Mouse (Mus musculus): Measurements from ENCODE around the gene Slc15a1.

Gene Slc15a1

DNA sequence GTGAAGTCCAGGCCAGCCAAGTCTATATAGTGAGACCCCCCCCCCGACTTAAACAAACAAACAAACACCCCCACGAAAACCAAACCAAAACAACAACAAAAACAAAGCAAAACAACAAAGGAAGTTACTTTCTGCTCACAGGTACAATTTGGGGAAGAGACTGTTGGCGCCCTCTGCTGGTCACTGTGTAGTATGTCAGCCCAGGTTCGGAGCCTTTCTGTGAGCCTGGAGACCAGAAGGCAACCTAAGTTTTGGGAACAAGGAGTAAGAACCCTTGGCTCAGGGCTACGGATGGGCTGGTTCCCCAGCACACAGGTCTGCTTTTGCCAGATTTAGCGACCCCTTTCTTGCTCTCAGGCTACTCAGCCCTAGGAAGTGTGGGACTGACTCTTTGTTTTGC, 49.5 kb downstream of the Slc15a1 start:
- in situ Hi-C loops (cut with MboI; ENCODE audit: unreplicated experiment in 2 of 2), result loop anchor here (5.0 to 10.0 kb wide), 2 partner anchors 122 to 481 kb away; no protein-coding TSS in a partner anchor

DNA sequence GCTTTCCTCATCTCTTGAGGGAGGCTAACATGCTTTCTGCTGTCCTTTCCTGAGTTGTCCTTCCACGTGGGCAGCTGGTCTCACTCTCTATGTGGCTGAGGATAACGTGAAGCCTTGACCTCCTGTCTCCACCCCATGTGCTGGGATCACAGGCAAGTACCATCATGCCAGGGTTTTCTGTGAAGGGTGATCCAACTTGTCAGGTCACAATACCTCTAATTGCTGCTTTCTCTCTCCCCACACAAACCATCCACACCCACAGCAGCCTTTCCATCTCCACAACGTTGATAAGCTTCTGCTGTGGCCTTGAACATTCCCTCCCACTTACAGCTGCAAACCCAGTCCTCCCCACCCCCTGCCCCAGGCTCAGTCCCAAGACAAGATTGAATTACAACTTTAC, 51.9 kb downstream of the Slc15a1 start:
- in situ Hi-C loops (cut with MboI; ENCODE audit: unreplicated experiment in 2 of 2), result loop anchor here (5.0 to 10.0 kb wide), 2 partner anchors 478 to 621 kb away; no protein-coding TSS in a partner anchor

DNA sequence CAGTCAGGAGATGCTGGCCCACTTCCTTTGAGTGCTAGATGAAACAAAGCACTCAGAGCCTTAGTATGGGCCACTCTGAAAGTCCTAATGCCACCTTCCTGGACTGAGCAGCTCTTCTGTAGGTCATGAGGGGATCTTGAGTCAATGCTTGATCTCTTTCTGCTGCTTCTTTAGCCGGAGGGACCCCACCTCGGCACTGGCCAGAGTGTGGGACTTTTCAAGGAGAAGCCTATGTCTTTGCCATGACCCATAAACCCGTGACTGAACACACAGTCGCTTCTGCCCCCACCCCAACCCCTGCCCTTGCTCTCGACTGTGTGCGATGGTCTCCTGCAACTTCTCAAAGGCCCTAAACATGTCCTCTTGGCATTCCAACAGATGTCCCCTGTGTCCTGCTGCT, 52.8 kb downstream of the Slc15a1 start:
- in situ Hi-C loops (cut with MboI; ENCODE audit: unreplicated experiment in 2 of 2), result loop anchor here (5.0 to 10.0 kb wide), 2 partner anchors 477 to 620 kb away; no protein-coding TSS in a partner anchor

DNA sequence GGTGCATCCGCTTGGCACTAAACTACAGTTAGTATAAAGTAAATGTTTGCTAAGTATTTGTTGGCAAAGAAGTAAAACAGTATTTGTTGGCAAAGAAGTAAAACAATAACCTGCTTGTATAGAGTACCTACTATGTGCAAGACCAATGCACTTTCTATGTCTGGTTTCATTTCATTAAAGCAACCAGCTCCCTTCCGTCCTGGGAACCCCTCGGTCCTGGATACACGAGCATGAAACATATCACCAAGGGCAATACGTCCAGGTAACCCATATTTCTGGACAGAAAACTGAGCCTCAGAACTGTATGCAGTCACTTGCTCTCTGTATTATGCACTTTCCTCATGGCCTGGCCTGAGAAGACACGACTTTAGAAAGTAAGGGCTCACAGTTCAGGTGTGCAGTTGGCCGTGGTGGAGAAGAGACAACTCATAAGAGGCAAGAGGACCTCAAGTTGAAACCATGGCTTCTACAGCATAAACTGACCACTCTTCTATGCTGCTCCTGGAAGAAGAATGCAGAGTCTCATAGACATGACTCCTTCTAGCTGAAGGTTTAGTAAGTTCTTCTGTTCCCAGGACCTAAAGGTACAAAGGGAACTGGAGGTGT, 53.5 kb downstream of the Slc15a1 start:
- in situ Hi-C loops (cut with MboI; ENCODE audit: unreplicated experiment in 2 of 2), result loop anchor here (5.0 to 10.0 kb wide), 2 partner anchors 477 to 619 kb away; no protein-coding TSS in a partner anchor

- in situ Hi-C loops (cut with MboI; ENCODE audit: unreplicated experiment in 2 of 2), result loop anchor here (5.0 to 10.0 kb wide), 2 partner anchors 476 to 618 kb away; no protein-coding TSS in a partner anchor
Measured at GRCm38 (mm10) chr14:121450504-121451423, 54.3 kb downstream of the Slc15a1 start.

DNA sequence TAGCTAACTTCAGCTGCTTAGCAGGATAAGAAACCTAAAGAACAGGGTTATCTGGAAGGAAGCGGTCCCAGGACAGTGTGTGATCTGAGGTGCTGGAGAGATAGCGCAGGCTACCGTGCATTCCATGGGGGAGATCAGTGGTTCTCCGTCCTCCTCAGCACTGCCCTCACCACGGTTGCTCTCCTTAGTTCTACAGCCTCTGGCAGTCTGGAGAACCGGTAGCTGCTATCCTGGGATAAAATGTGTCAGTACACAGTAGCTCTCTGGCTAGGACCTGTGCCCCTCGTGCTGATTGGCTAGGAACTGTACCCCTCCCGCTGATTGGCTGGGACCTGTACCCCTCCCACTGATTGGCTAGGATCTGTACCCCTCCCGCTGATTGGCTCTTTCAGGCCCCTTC, 58.1 kb downstream of the Slc15a1 start:
- in situ Hi-C loops (cut with MboI; ENCODE audit: unreplicated experiment in 2 of 2), result loop anchor here in 1 of 2 experiments (10.0 kb wide), 1 partner anchor 1372 kb away; no protein-coding TSS in a partner anchor

- in situ Hi-C loops (cut with MboI; ENCODE audit: unreplicated experiment in 2 of 2), result loop anchor here in 1 of 2 experiments (10.0 kb wide), 1 partner anchor 1370 kb away; no protein-coding TSS in a partner anchor
Measured at GRCm38 (mm10) chr14:121445194-121445593, 59.9 kb downstream of the Slc15a1 start.

DNA sequence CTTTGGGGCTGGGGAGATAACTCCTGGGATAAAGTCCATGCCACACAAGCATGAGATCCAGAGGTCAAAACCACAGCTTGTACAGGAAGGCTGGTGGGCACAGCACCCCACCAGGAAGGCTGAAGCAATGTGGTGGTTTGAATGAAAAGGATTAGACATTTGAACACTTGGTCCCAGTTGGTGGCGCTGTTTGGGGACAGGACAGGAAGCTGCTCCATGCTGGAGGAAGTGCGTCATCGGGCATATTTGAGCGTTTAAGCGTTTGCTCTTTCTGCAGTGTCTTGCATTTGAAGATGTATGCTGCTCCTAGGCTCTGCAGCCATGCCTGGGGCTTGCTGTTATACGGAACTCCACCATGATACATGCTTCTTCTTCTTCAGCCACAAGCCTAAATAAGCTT, 64.2 kb downstream of the Slc15a1 start:
- in situ Hi-C loops (cut with MboI; ENCODE audit: unreplicated experiment in 2 of 2), result loop anchor here in 1 of 2 experiments (10.0 kb wide), 1 partner anchor 1366 kb away; no protein-coding TSS in a partner anchor

GRCm38 (mm10) chr14:121437026-121437425, 68.0 kb downstream of the Slc15a1 start:
- in situ Hi-C loops (cut with MboI; ENCODE audit: unreplicated experiment in 2 of 2), result no loop called here

DNA sequence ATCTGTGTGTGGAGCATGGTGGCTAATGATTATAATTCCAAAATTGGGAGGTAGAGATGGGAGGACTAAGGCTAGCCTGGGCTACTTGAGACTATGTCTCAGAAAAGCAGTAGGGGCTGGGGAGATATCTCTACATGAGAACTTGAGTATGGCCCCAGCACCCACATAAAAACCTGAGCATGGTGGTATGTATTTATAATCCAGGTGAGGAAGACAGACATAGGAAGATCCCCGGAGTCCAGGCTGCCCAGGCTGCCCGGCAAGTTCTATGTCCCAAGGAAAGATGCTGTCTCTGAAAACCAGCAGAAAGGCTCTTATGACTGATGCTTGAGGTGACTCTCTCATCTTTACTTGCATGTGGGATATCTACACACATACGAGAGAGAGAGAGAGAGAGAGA, 68.6 kb downstream of the Slc15a1 start:
- in situ Hi-C loops (cut with MboI; ENCODE audit: unreplicated experiment in 2 of 2), result no loop called here

DNA sequence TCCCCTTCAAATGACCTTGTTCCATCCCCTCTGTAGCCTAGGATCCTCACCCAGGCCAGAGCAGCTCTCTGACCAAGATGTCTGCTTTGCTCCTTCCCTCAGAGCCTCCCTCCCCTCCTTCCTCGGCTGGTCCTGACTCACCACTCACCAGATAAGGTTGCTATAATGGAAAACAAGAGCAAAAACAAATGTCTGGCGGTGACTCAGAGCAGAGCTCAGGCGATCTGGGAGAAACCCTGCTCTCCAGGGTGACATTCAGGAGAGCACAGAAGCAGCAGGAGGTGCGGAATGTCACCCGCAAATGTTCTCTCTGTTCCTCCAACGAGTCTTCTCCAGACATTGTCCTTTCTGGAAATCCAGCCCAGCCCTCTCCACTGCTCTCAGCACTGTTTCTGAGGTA, 69.3 kb downstream of the Slc15a1 start:
- in situ Hi-C loops (cut with MboI; ENCODE audit: unreplicated experiment in 2 of 2), result no loop called here

GRCm38 (mm10) chr14:121431261-121431660, 73.8 kb downstream of the Slc15a1 start:
- in situ Hi-C loops (cut with MboI; ENCODE audit: unreplicated experiment in 2 of 2), result loop anchor here in 1 of 2 experiments (5.0 kb wide), 1 partner anchor 159 kb away; no protein-coding TSS in a partner anchor

DNA sequence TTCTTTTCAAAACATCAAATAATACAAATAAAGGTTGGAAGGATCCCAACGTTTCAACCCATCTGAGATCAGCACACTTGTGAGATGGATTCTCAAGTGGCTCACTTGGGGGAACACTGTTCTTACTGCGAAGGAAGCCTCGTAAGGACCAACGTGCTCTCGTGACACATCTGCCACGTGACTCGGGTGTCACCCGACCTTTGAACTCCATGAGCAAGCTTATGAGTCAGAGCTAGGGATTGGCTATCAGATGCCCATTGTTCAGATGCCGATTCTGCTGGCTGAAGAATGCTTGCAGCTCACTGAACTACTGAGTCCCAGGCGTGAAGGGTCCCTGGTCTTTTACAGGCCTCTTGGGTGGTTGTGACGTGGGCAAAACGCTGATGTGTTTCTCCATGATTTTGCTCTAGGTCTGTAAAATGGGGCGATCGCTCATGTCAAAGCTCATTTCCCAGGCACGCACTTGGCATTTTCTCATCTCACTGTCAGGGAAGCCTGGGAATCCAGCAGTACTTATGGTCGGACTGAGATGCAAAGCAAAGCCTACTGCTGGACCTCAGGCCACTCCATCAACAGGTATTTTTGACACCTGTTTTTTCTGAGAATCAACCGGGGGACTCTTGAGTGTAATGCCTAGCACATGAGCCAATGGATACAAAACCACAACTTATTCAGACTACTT, 75.1 kb downstream of the Slc15a1 start:
- in situ Hi-C loops (cut with MboI; ENCODE audit: unreplicated experiment in 2 of 2), result loop anchor here (5.0 kb wide), 2 partner anchors 153 to 158 kb away; no protein-coding TSS in a partner anchor

DNA sequence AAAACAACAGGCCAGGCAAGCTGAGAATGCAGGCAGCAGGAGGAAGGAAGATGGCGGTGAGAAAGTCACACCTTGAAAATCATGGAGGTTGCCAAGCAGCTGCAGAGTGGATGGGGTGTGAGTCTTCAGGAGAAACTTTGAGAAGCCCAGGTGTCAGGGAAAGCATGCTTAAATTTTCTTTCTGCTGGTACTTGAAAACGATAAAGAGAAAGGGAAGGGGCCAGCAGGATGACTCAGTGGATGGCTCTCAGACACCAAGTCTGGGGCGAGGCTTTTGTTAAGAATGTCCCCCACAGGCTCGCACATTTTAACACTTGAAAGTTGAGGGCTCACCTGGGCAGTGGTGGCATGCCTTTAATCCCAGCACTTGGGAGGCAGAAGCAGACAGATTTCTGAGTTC, 76.9 kb downstream of the Slc15a1 start:
- in situ Hi-C loops (cut with MboI; ENCODE audit: unreplicated experiment in 2 of 2), result loop anchor here in 1 of 2 experiments (5.0 kb wide), 1 partner anchor 151 kb away; no protein-coding TSS in a partner anchor

DNA sequence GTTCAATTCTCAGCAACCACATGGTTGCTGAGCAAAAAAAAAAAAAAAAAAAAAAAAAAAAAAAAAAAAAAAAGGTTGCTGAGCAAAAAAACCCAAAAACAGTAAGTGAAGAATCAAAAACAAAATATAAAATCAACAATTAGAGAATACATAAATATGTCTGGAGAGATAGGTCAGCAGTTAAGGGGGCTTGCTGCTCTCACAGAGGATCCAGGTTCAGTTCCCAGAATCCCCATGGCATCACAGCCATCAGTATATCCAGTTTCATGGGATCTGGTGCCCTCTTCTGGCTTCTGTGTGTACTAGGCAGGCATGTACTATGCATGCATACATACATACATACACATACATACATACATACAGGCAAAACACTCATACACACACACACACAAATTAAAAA, 78.3 kb downstream of the Slc15a1 start:
- in situ Hi-C loops (cut with MboI; ENCODE audit: unreplicated experiment in 2 of 2), result loop anchor here in 1 of 2 experiments (5.0 kb wide), 1 partner anchor 149 kb away; no protein-coding TSS in a partner anchor

- in situ Hi-C loops (cut with MboI; ENCODE audit: unreplicated experiment in 2 of 2), result loop anchor here in 1 of 2 experiments (5.0 kb wide), 1 partner anchor 148 kb away; no protein-coding TSS in a partner anchor
Measured at GRCm38 (mm10) chr14:121425004-121425793, 79.9 kb downstream of the Slc15a1 start.

DNA sequence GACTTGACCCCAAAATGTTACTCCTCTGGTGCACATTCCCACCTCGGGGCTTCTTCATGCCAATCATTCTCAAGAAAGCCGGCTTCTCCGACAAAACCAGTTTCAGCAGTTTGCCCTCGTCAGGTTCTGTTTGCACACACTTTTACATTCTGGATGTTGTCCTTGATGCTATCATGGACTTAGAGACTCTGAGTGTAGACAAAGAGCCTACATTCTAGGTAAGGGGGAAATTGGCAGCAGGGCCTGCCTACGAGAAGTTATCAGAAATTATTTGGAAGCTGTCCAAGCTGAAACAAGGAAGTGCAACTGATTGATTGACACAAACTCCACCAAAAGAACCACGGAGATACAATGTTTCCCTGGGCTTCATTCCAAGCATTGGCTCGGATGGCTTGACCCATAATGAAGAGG, 81.7 kb downstream of the Slc15a1 start:
- in situ Hi-C loops (cut with MboI; ENCODE audit: unreplicated experiment in 2 of 2), result no loop called here

DNA sequence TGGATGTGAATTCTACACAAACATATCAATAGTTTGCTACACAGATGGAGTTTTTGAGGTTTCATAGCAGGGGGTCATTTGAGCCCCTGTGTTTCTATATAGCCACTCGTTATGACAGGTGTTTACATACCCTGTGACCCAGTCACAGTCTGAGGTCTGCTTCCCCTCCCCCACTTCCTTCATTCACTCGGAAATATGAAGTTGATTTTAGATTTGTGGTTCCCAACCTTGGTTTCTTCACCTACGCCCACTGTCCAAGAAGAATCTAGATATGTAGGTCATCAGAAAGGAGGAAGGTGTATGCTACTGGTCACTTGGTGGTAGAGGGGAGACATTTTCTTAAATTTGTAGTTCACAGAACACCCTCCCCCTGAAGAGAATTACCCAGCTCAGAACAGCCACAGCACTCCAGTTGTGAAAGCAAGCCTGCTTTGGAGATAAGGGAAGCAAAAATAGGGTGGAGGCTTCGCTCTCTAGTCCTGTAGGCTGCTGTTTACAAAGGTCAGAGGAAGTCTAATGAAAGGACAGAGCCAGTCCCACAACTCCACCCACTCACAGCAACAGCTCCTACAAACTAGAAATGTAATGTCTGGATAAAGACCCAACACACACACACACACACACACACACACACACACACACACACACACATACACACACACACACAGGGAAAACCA, 82.2 kb downstream of the Slc15a1 start:
- in situ Hi-C loops (cut with MboI; ENCODE audit: unreplicated experiment in 2 of 2), result no loop called here

DNA sequence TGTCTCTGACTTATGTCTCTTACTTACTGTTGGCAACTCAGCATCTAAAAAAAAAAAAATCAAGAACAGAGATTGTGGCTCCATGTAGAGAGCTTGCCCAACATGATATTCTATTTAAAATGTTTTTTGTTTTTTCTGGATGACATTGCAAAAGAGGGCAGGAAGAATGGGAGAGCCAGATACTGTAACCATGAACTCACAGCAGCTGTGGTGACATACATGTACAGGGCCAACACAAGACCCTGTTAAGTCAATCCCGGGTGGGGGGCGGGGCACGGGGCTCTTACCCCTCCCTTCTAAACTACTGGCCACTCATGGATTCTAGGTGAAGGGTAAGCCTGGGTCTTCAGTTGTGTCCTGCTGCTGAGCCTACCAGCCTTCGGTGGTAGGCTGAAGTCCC, 83.1 kb downstream of the Slc15a1 start:
- in situ Hi-C loops (cut with MboI; ENCODE audit: unreplicated experiment in 2 of 2), result no loop called here

Measured in v-Abl transformed pro-B cells (cell line).